ENCODE assay signal across 9 mouse cellular contexts in genomic region chr4:148902919-148903727, GRCm38 (mm10).
A peak's percentile ranks its signal among the peaks of the same experiment; 100 is the strongest.
DNase-seq lines count a peak whose midpoint lies in the region; ATAC-seq and TF ChIP-seq lines count a peak whose summit lies in the region.
"Had no signal": no experiment of that assay in that cellular context is flagged by ENCODE, and none has a peak within 500 bp of the region (broad histone marks: within the 10 kb centered on the region; RNA-seq: fewer than 3 reads in every experiment).

No protein-coding gene starts in this region.

- H3K4me2 ChIP-seq in liver, embryonic 11.5 days = no peak overlapping the region
- peak overlapping the region; percentile 88 for H3K4me2 ChIP-seq in heart, embryonic 16.5 days (ENCODE audit: low read depth, low read length)

- no peak overlapping the region for H3K27ac ChIP-seq in liver, adult 2 months (replicated peaks; ENCODE audit: insufficient read depth, low read depth, low read length)
- H3K27ac ChIP-seq in liver, embryonic 11.5 days (ENCODE audit: low read depth, low read length) = no peak overlapping the region
- H3K27ac ChIP-seq in heart, embryonic 16.5 days (ENCODE audit: low read length) = peak overlapping the region; percentile 88; the same call in 1 of the 2 replicates
- H3K27ac ChIP-seq in limb, embryonic 10.5 days = no peak overlapping the region
- H3K27ac ChIP-seq: embryonic facial prominence, embryonic 13.5 days had no signal

- H3K4me1 ChIP-seq in liver, adult 2 months (ENCODE audit: control insufficient read depth, insufficient read depth, low read length) = no peaks in the 10 kb centered on the region
- H3K4me1 ChIP-seq in liver, embryonic 11.5 days (replicated peaks; ENCODE audit: control insufficient read depth, insufficient read depth, low read length) = no peaks in the 10 kb centered on the region; the same call in 1 of the 2 replicates
- H3K4me1 ChIP-seq in heart, embryonic 16.5 days (ENCODE audit: control insufficient read depth, insufficient read depth, low read length) = peaks cover 56% of the 10 kb centered on the region
- peaks cover 80% of the 10 kb centered on the region for H3K4me1 ChIP-seq in limb, embryonic 10.5 days

- DNase-seq in liver, adult 2 months (ENCODE audit: extremely low read depth, low read depth, low spot score) = peak; percentile 30
- no peak for DNase-seq in liver, embryonic 11.5 days (ENCODE audit: low spot score)
- DNase-seq in brain, embryonic 14.5 days (ENCODE audit: low read depth) = no peak
- DNase-seq in limb, embryonic 10.5 days (ENCODE audit: low spot score) = peak; percentile 66
- peak; percentile 63 to 66 for DNase-seq in urinary bladder, postnatal 36 days (ENCODE audit: low spot score in 2 of 2)

- H3K79me2 ChIP-seq in liver, adult 2 months (ENCODE audit: control insufficient read depth, insufficient read depth, low read length) = no peaks in the 10 kb centered on the region

- no peak overlapping the region for H3K4me3 ChIP-seq in liver, adult 2 months (ENCODE audit: insufficient read depth, low read depth, low read length)
- no peak overlapping the region for H3K4me3 ChIP-seq in liver, embryonic 11.5 days (ENCODE audit: low read depth, low read length)
- no peak overlapping the region; the same call in 1 of the 2 replicates for H3K4me3 ChIP-seq in heart, embryonic 16.5 days (ENCODE audit: low read length)
- 0 out of 2 replicates have a peak overlapping the region, but pooled peaks have one; percentile 1 for H3K4me3 ChIP-seq in limb, embryonic 10.5 days
- H3K4me3 ChIP-seq: embryonic facial prominence, embryonic 13.5 days had no signal

- H3K27me3 ChIP-seq in liver, adult 2 months (ENCODE audit: control insufficient read depth, insufficient read depth, low read length) = no peaks in the 10 kb centered on the region
- peaks cover 64% of the 10 kb centered on the region for H3K27me3 ChIP-seq in liver, embryonic 11.5 days (replicated peaks; ENCODE audit: control insufficient read depth, insufficient read depth, low read length)
- no peaks in the 10 kb centered on the region for H3K27me3 ChIP-seq in heart, embryonic 16.5 days (ENCODE audit: control insufficient read depth, insufficient read depth, low read length)
- H3K27me3 ChIP-seq in limb, embryonic 10.5 days (ENCODE audit: low read depth, poor library complexity, severe bottlenecking) = peaks cover 86% of the 10 kb centered on the region

- TF ChIP-seq POLR2A in liver, adult 2 months (IDR thresholded peaks at IDR 0.05; ENCODE audit: extremely low read depth, insufficient read depth, low read length) = no peak
- TF ChIP-seq POLR2A in brain, embryonic 14.5 days (IDR thresholded peaks at IDR 0.05; ENCODE audit: borderline replicate concordance, extremely low read depth, insufficient read depth, insufficient read length, poor library complexity, severe bottlenecking) = no peak

- TF ChIP-seq CTCF in liver, adult 2 months (IDR thresholded peaks at IDR 0.05; ENCODE audit: low read depth, low read length) = peak; percentile 80
- peak; percentile 61 for TF ChIP-seq CTCF in brain, embryonic 14.5 days (IDR thresholded peaks at IDR 0.05; ENCODE audit: borderline replicate concordance, extremely low read depth, insufficient read depth, insufficient read length)

- WGBS in liver, adult 2 months = 18% methylated on average over 8 of the region's 8 CpGs
- WGBS in liver, embryonic 11.5 days = 17% methylated on average over 8 of the region's 8 CpGs
- 25% methylated on average over 8 of the region's 8 CpGs for WGBS in heart, embryonic 16.5 days
- 30% methylated on average over 8 of the region's 8 CpGs for WGBS in limb, embryonic 10.5 days

- ATAC-seq in liver, embryonic 11.5 days (replicated peaks; ENCODE audit: low FRiP score) = no peak
- ATAC-seq in heart, embryonic 16.5 days (replicated peaks; ENCODE audit: extremely low read depth, insufficient read depth, low FRiP score) = no peak
- peak; percentile 37; the same call in 1 of the 2 replicates for ATAC-seq in neutrophil, adult 5-6 weeks (ENCODE audit: extremely low read depth, insufficient number of reproducible peaks, low FRiP score, poor library complexity, severe bottlenecking)
- no peak for ATAC-seq in frontal cortex, adult (ENCODE audit: low TSS enrichment)

- no peak overlapping the region for H3K9ac ChIP-seq in liver, adult 2 months (ENCODE audit: low read depth, low read length)
- no peak overlapping the region for H3K9ac ChIP-seq in liver, embryonic 11.5 days (ENCODE audit: low read depth, low read length)
- H3K9ac ChIP-seq in heart, embryonic 16.5 days (ENCODE audit: low read length) = no peak overlapping the region
- H3K9ac ChIP-seq: embryonic facial prominence, embryonic 13.5 days had no signal

- no peaks in the 10 kb centered on the region for H3K36me3 ChIP-seq in liver, adult 2 months (ENCODE audit: control insufficient read depth, insufficient read depth, low read length)
- no peaks in the 10 kb centered on the region for H3K36me3 ChIP-seq in liver, embryonic 11.5 days (ENCODE audit: control insufficient read depth, insufficient read depth, low read length)
- no peaks in the 10 kb centered on the region for H3K36me3 ChIP-seq in heart, embryonic 16.5 days (ENCODE audit: control insufficient read depth, insufficient read depth)
- no peaks in the 10 kb centered on the region for H3K36me3 ChIP-seq in limb, embryonic 10.5 days
- H3K36me3 ChIP-seq: embryonic facial prominence, embryonic 13.5 days had no signal

- H3K9me3 ChIP-seq in liver, embryonic 11.5 days (ENCODE audit: control insufficient read depth, low read length) = no peaks in the 10 kb centered on the region
- H3K9me3 ChIP-seq in heart, embryonic 16.5 days (replicated peaks; ENCODE audit: control insufficient read depth, low read length) = no peaks in the 10 kb centered on the region
- no peaks in the 10 kb centered on the region for H3K9me3 ChIP-seq in limb, embryonic 10.5 days (replicated peaks)
- H3K9me3 ChIP-seq: embryonic facial prominence, embryonic 13.5 days had no signal

Comparison
In these comparisons a context has a peak if more than half of its experiments do, and no peak if none do; other contexts are left out.
1. DNase-seq: peak in liver, adult 2 months (single experiment), limb, embryonic 10.5 days (single experiment) and urinary bladder, postnatal 36 days (2 of 2); none in liver, embryonic 11.5 days (single experiment) and brain, embryonic 14.5 days (single experiment).